Mouse (Mus musculus): ENCODE results near the gene Lnp1. TPM values are rescaled to one million over a fixed set of nuclear protein-coding genes. Genes with fewer than 3 reads are reported as not detected.
"Not testable (repeated sequence)": the region's sequence is repeated elsewhere in the genome, so short reads cannot be mapped to it uniquely, and the experiment has no call there.

The Lnp1 gene
- 0.25 and 0.39 TPM in 2 replicates for polyA plus RNA-seq (2015; fragmentation: Nextera tagmentation; extraction: Ambion mirVana)

DNA sequence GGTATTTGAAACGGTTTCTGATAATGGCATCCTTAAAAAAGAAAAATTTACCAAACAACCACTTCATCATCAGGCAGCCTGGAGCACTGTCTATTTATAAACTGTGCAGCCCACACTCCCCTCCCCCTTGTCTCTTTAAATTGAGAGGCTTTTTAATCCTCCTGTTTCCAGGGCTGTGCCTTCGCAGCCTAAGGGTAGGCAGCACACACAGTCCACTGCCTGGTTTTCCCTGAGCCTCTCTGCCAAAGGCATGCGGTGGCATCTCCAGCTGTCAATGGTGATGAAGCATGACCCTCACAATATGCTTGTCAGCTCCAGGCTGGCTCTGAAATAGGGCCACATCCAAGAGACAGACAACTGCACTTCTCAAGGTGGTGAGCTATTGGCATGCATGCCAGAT, at the start of gene Lnp1:
Gene Lnp1 (minus strand): TSS at position 39 of the 400 bp plus-strand sequence.
- Histone ChIP-seq H3K4me2 (no peak within 1 kb of the TSS), H3K9ac (no peak within 1 kb of the TSS), H3K27ac (no peak within 1 kb of the TSS), H3K27me3 (no peaks in the 10 kb centered on the region), H3K4me3 (no peak within 1 kb of the TSS), H3K9me3 (no peaks in the 10 kb centered on the region), H3K4me1 (no peaks in the 10 kb centered on the region), H3K36me3 (no peaks in the 10 kb centered on the region)
- WGBS = 46% methylated on average over 3 of the region's 3 CpGs
- no peak for ATAC-seq (ENCODE audit: borderline replicate concordance, extremely low read depth, low FRiP score, low TSS enrichment)

GRCm38 (mm10) chr16:56974646-56975045, 46.8 kb upstream of the Lnp1 start:
- no peak overlapping the region for H3K4me3 ChIP-seq
- no peak overlapping the region for H3K4me2 ChIP-seq
- no peaks in the 10 kb centered on the region for H3K27me3 ChIP-seq
- 33% methylated on average over 3 of the region's 3 CpGs for WGBS
- no peak overlapping the region for H3K27ac ChIP-seq
- no peaks in the 10 kb centered on the region for H3K9me3 ChIP-seq
- H3K36me3 ChIP-seq = no peaks in the 10 kb centered on the region
- H3K9ac ChIP-seq = no peak overlapping the region
- no peak for ATAC-seq (ENCODE audit: borderline replicate concordance, extremely low read depth, low FRiP score, low TSS enrichment)
- no peaks in the 10 kb centered on the region for H3K4me1 ChIP-seq

GRCm38 (mm10) chr16:56958311-56958710, 30.4 kb upstream of the Lnp1 start:
- not testable (repeated sequence) for ATAC-seq (ENCODE audit: borderline replicate concordance, extremely low read depth, low FRiP score, low TSS enrichment); H3K27ac ChIP-seq; H3K36me3 ChIP-seq; H3K4me1 ChIP-seq; H3K9me3 ChIP-seq; H3K4me3 ChIP-seq; H3K27me3 ChIP-seq; H3K4me2 ChIP-seq; H3K9ac ChIP-seq
- 90% methylated on average over 2 of the region's 2 CpGs for WGBS

GRCm38 (mm10) chr16:56949085-56949484, 21.2 kb upstream of the Lnp1 start:
- no peak overlapping the region for H3K4me3 ChIP-seq
- H3K9me3 ChIP-seq = no peaks in the 10 kb centered on the region
- H3K36me3 ChIP-seq = no peaks in the 10 kb centered on the region
- no peaks in the 10 kb centered on the region for H3K4me1 ChIP-seq
- H3K4me2 ChIP-seq = no peak overlapping the region
- 88% methylated on average over 5 of the region's 5 CpGs for WGBS
- H3K9ac ChIP-seq = no peak overlapping the region
- H3K27me3 ChIP-seq = no peaks in the 10 kb centered on the region
- no peak for ATAC-seq (ENCODE audit: borderline replicate concordance, extremely low read depth, low FRiP score, low TSS enrichment)
- H3K27ac ChIP-seq = no peak overlapping the region

DNA sequence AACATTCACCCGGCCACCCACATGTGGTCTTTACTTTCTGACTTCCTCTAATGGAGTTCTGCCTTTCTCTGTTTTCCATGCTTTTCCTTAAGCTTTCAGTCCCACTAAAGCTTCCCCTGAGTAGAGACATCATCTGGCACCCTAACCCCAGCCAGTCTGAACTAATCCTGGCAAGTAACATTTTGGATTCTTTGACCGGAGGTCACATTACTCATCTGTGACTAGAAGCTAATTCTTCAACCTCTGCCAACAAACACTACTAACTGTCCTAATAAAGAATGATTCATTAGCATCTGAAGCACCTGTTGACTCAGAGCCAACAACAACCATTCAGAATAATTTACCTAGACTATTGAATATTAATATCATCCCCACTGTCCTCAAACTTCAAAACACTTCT, 14.5 kb upstream of the Lnp1 start:
- Histone ChIP-seq H3K4me3 (no peak overlapping the region), H3K9ac (no peak overlapping the region), H3K4me1 (no peaks in the 10 kb centered on the region), H3K27me3 (no peaks in the 10 kb centered on the region), H3K27ac (no peak overlapping the region), H3K36me3 (no peaks in the 10 kb centered on the region), H3K9me3 (no peaks in the 10 kb centered on the region), H3K4me2 (no peak overlapping the region)
- no peak for ATAC-seq (ENCODE audit: borderline replicate concordance, extremely low read depth, low FRiP score, low TSS enrichment)
- WGBS = 60% methylated on average over 2 of the region's 2 CpGs

- no peaks in the 10 kb centered on the region for H3K9me3 ChIP-seq
- WGBS = 19% methylated on average over 8 of the region's 8 CpGs
These were observed 7.7 kb downstream of the Lnp1 start for GRCm38 (mm10) chr16:56920102-56920657.

DNA sequence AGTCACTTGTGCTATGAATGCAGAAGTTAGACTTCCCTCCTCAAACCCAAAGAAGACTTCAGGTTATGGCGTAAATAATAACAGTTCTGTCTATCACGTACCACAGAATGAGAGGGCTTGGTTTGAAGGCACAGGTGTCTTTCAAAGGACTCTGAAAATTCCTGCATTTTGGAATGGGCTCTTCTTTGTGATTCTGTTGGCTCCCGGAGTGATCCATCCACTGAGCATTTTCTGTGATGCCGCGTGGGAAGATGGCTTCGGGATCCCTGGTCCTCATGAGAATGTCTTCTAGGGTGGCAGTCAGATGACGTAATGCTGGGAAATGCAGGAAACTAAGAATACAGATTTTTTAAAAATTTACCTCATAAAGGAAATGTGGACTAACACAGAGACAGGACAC, 10.6 kb downstream of the Lnp1 start:
- WGBS = 85% methylated on average over 7 of the region's 7 CpGs
- Histone ChIP-seq H3K4me3 (no peak overlapping the region), H3K4me1 (no peaks in the 10 kb centered on the region), H3K9ac (no peak overlapping the region), H3K27me3 (no peaks in the 10 kb centered on the region), H3K4me2 (no peak overlapping the region), H3K9me3 (no peaks in the 10 kb centered on the region), H3K27ac (no peak overlapping the region), H3K36me3 (no peaks in the 10 kb centered on the region)
- no peak for ATAC-seq (ENCODE audit: borderline replicate concordance, extremely low read depth, low FRiP score, low TSS enrichment)

More at GRCm38 (mm10) chr16:56920102-56920657, 7.7 kb downstream of the Lnp1 start:
- H3K27me3 ChIP-seq = no peaks in the 10 kb centered on the region
- H3K4me1 ChIP-seq = no peaks in the 10 kb centered on the region
- peak; percentile 46 for ATAC-seq (ENCODE audit: borderline replicate concordance, extremely low read depth, low FRiP score, low TSS enrichment)
- no peak overlapping the region for H3K27ac ChIP-seq
- H3K36me3 ChIP-seq = no peaks in the 10 kb centered on the region
- H3K4me3 ChIP-seq = no peak overlapping the region
- H3K4me2 ChIP-seq = no peak overlapping the region
- H3K9ac ChIP-seq = no peak overlapping the region

GRCm38 (mm10) chr16:56908986-56909385, 18.9 kb downstream of the Lnp1 start:
- ATAC-seq (ENCODE audit: borderline replicate concordance, extremely low read depth, low FRiP score, low TSS enrichment) = no peak
- no peak overlapping the region for H3K4me3 ChIP-seq
- no peaks in the 10 kb centered on the region for H3K27me3 ChIP-seq
- H3K27ac ChIP-seq = no peak overlapping the region
- no peaks in the 10 kb centered on the region; the same call in 1 of the 2 replicates for H3K4me1 ChIP-seq
- no peaks in the 10 kb centered on the region for H3K9me3 ChIP-seq
- 28% methylated on average over 5 of the region's 5 CpGs for WGBS
- H3K4me2 ChIP-seq = no peak overlapping the region
- H3K36me3 ChIP-seq = no peaks in the 10 kb centered on the region
- no peak overlapping the region for H3K9ac ChIP-seq

GRCm38 (mm10) chr16:56902206-56902605, 25.7 kb downstream of the Lnp1 start:
- H3K27ac ChIP-seq; H3K9ac ChIP-seq; H3K4me3 ChIP-seq; H3K4me1 ChIP-seq; ATAC-seq (ENCODE audit: borderline replicate concordance, extremely low read depth, low FRiP score, low TSS enrichment); H3K27me3 ChIP-seq; H3K9me3 ChIP-seq; H3K4me2 ChIP-seq; H3K36me3 ChIP-seq: not testable (repeated sequence)
- 48% methylated on average over 3 of the region's 3 CpGs for WGBS

- Histone ChIP-seq H3K4me1 (0 out of 2 replicates have a peak, but pooled peaks cover 4% of the 10 kb centered on the region), H3K27ac (no peak overlapping the region), H3K9ac (no peak overlapping the region), H3K9me3 (no peaks in the 10 kb centered on the region), H3K27me3 (no peaks in the 10 kb centered on the region), H3K36me3 (no peaks in the 10 kb centered on the region), H3K4me3 (no peak overlapping the region), H3K4me2 (no peak overlapping the region)
- WGBS = 82% methylated on average over 5 of the region's 5 CpGs
- no peak for ATAC-seq (ENCODE audit: borderline replicate concordance, extremely low read depth, low FRiP score, low TSS enrichment)
These were observed 36.3 kb downstream of the Lnp1 start for GRCm38 (mm10) chr16:56891583-56891982.

- Histone ChIP-seq H3K27me3 (no peaks in the 10 kb centered on the region), H3K4me2 (peak overlapping the region; percentile 61), H3K4me3 (peak overlapping the region; percentile 49), H3K9me3 (no peaks in the 10 kb centered on the region), H3K36me3 (no peaks in the 10 kb centered on the region), H3K4me1 (peaks cover 4% of the 10 kb centered on the region; the same call in 1 of the 2 replicates), H3K27ac (no peak overlapping the region; the same call in 1 of the 2 replicates), H3K9ac (peak overlapping the region; percentile 38)
- WGBS = 20% methylated on average over 9 of the region's 9 CpGs
- ATAC-seq (ENCODE audit: borderline replicate concordance, extremely low read depth, low FRiP score, low TSS enrichment) = no peak
These were observed 41.2 kb downstream of the Lnp1 start for GRCm38 (mm10) chr16:56886616-56887116.

DNA sequence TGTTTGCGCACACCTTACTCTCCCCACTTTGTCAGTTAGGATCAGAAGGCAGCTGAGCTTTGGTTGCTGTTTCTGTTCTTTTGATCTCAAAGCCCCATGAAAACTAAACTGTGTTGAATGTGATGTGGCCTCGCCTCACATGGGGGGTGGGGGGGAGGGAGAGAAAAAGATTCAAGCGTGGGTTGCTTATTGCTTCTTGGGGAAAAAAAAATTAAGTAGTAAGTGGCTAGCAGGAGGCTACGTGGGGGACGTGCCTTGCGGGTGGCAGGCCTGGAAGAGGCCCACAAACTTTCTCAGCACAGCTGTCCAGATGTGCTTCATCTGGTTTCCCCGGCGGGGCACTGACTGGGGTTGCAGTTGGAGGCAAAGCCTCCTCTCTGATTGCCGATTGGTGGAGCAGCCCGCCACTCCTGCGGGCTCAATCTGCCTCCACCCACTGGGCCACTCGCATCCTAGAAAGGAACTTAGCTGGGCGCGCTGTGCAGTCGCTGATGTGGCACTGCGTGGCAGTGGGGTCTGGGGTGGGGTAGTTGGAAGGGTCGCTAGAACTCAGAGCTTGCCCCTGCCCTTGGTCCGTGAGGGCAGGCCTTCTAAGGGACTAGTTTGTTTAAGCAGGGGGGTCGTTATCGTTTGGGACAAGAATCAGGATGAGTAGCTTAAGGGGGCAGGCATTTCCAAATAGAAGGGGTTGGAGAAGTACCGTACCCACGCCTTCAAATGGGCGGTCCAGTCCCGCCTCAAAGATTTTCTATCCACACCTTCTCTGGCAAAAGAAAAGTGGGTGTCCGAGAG, 41.8 kb downstream of the Lnp1 start, which contains the start of gene Tmem45a:
Gene Tmem45a (minus strand): TSS at position 343 of the 792 bp plus-strand sequence.
- Histone ChIP-seq H3K9ac (peak within 1 kb of the TSS; percentile 38), H3K4me3 (peak within 1 kb of the TSS; percentile 49), H3K36me3 (no peaks in the 10 kb centered on the region), H3K27ac (peak within 1 kb of the TSS; percentile 73), H3K4me2 (peak within 1 kb of the TSS; percentile 61), H3K27me3 (no peaks in the 10 kb centered on the region), H3K4me1 (peaks cover 4% of the 10 kb centered on the region; the same call in 1 of the 2 replicates), H3K9me3 (no peaks in the 10 kb centered on the region)
- peak; percentile 98 for ATAC-seq (ENCODE audit: borderline replicate concordance, extremely low read depth, low FRiP score, low TSS enrichment)
- 3% methylated on average over 25 of the region's 25 CpGs for WGBS
